Mouse (Mus musculus) stomach, postnatal 0 days (tissue): ENCODE data around the gene Ccdc34.

Source experiments
- CTCF ChIP-seq: IDR thresholded peaks from 2 replicates; pipeline ENCODE4 v1.5.1; 2016; ENCODE audit warnings: antibody characterized with exemption, low read depth, mild to moderate bottlenecking, moderate library complexity
- EP300 ChIP-seq: optimal IDR thresholded peaks from 2 replicates; pipeline ENCODE3; 2016; ENCODE audit warnings: antibody characterized with exemption

DNA sequence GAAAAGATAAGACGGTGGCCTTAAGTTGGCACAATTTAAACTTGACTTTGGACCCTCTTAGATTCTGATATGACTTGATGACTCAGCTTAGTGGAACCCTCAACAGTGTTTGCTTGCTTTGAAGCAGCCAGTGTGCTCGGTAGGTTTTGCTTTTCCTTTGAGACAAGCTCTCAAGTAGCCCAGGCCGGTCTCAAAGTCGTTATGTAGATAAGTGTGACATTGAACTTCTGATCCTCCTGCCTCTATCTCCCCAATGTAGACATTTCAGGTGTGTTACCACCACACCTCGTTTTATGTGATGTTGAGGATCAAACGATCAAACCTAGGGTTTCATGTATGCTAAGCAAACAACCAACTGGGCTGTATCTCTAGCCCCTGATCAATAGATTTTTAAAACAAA lies 55.4 kb downstream of the Ccdc34 start:
- TF ChIP-seq EP300 (no peak), CTCF (no peak)
